Mouse (Mus musculus) spleen, postnatal 36 days (tissue): ENCODE results near the gene Ispd.

Source experiments
- DNase-seq, 2 experiments: peaks; one replicate each; pipeline ENCODE4 v3.0.0; 2022; ENCODE audit warnings: low spot score in 2 of 2, mixed read lengths in 1 of 2

Gene Ispd

DNA sequence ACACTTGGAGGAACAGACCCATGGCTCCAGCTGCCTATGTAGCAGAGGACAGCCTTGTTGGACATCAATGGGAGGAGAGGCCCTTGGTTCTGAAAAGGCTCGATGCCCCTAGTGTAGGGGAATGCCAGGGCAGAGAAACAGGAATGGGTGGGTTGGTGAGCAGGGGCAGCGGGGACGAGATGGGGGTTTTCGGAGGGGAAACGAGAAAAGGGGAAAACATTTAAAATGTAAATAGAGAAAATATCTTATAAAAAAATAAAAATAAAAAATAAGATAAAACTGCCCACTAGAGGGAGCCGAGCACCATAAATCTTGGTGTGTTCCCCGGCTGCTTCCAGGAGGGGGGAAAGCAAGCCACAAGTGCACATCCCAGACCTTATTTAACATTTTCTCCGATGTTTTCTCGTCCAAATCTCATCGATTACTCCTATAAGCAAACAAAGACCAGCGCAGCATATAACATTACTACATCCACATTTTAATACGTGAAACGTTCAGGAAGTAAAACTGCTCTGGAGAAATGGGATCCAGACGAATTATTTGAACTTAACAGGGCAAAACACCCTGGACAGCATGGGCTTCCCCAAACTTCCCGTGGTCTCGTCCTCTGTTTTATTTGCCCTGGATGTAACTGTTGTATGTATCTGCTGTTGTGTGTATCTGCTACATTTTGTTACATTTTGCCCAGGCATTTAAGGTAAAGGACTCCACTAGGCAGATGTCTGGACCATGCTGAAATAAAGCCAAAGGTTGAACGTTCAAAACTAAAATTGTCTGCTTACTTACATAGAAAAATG is 332.8 kb downstream of the Ispd start:
- no peak for DNase-seq

GRCm38 (mm10) chr12:36717526-36717925 is 336.3 kb downstream of the Ispd start:
- DNase-seq, result no peak

GRCm38 (mm10) chr12:36718417-36718816 is 337.2 kb downstream of the Ispd start:
- DNase-seq, result no peak

DNA sequence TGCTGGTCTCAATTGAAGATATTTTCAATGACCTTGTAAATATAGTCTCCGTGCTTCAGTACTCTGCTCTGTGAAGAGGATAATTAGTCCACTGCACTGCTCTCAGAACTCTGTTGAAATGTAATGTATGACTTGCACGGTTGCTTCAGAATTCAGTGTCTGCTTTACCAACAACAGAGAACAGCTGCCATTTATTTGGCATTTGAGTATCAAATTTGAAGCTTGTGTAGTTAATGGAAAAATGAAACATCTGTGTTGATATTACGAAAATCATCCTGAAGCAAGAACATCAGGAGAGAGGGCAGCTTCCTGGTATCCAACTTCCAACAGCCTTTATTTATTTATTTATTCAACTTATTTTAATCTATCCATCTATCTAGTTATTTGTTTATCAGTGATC is 337.8 kb downstream of the Ispd start:
- no peak for DNase-seq

- DNase-seq, result no peak
These were observed 339.5 kb downstream of the Ispd start for GRCm38 (mm10) chr12:36720779-36721178.

GRCm38 (mm10) chr12:36721223-36721622 is 340.0 kb downstream of the Ispd start:
- no peak for DNase-seq

- no peak for DNase-seq
These were observed 341.5 kb downstream of the Ispd start for GRCm38 (mm10) chr12:36722754-36723153.

- DNase-seq, result no peak
These were observed 342.1 kb downstream of the Ispd start for GRCm38 (mm10) chr12:36723302-36723701.

- DNase-seq, result no peak
These were observed 343.0 kb downstream of the Ispd start for GRCm38 (mm10) chr12:36724297-36724696.

DNA sequence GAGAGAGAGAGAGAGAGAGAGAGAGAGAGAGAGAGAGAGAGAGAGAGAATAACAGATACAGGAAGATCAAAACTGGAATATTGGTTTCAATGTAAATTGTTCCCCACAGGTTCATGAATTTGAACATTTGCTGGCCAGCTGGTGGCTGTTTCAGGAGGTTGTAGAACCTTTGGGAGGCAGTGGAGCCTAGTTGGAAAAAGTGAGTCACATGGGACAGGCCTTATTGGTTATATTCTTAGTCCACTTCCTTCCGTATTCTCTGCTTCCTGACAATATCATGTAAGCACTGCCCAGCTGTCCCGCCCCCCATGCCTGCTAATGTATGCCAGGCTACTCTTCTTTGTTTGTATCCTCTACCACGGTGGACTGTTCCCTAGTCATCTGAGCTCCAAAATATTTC is 344.0 kb downstream of the Ispd start:
- DNase-seq, result no peak

DNA sequence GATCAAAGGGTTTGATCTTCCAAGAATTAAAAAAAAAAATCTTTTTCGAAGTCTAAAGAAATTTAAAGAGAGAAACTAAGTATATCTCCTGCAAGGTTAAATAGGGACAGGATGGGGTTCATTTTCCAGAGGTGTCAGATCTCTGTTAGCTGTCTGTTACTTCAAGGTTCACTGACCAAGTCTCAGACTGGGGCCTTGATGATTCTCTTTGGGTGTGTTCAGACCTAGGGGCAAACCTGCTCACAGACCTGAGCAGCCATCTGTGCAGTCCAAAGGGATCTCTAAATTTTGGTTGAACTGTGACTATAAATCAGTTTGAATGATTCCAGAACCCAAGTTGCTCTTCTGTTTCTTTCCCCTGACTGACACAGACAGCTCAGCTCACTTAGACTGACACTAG is 344.8 kb downstream of the Ispd start:
- DNase-seq, result no peak

GRCm38 (mm10) chr12:36733673-36734371 is 352.6 kb downstream of the Ispd start:
- no peak for DNase-seq
